Mouse (Mus musculus) bone marrow macrophage, adult 2 months (primary cell): ENCODE measurements around the gene Plch2.

ENCODE experiments used
- CTCF ChIP-seq: IDR thresholded peaks from 2 replicates; pipeline ENCODE4 v1.5.1; 2012; ENCODE audit warnings: low read depth, mild to moderate bottlenecking, low read length, moderate library complexity
- POLR2A ChIP-seq: IDR thresholded peaks from 2 replicates; pipeline ENCODE4 v1.6.1; 2012; ENCODE audit warnings: mild to moderate bottlenecking, low read depth, low read length, borderline replicate concordance

- TF ChIP-seq CTCF (no peak), POLR2A (no peak)
Observed at GRCm38 (mm10) chr4:155012115-155012514, 44.5 kb downstream of the Plch2 start.
